Mouse (Mus musculus) adipocyte (in vitro differentiated cells): ENCODE data around the gene H2-M3.
"Not testable (repeated sequence)": the region's sequence is repeated elsewhere in the genome, so short reads cannot be mapped to it uniquely, and the experiment has no call there.

Experiments
- DNase-seq: peaks from one replicate; pipeline ENCODE4 v3.0.0-alpha.2; 2016; ENCODE audit warnings: low spot score

H2-M3 gene

GRCm38 (mm10) chr17:37270058-37270701 is at the start of gene H2-M3:
Gene H2-M3, plus strand, starts transcription at chr17:37270220.
- DNase-seq, result peak; percentile 96

- peak; percentile 62 for DNase-seq
Measured at GRCm38 (mm10) chr17:37221879-37222278, 48.1 kb upstream of the H2-M3 start.

- not testable (repeated sequence) for DNase-seq
Measured at GRCm38 (mm10) chr17:37237230-37237629, 32.8 kb upstream of the H2-M3 start, which contains the start of gene Olfr97. Gene Olfr97, minus strand, starts transcription at chr17:37237330.

- no peak for DNase-seq
Measured at GRCm38 (mm10) chr17:37242198-37242597, 27.8 kb upstream of the H2-M3 start.

GRCm38 (mm10) chr17:37246715-37247114 is 23.3 kb upstream of the H2-M3 start:
- DNase-seq, result peak; percentile 57

GRCm38 (mm10) chr17:37249460-37249859 is 20.6 kb upstream of the H2-M3 start:
- peak; percentile 52 for DNase-seq

- peak; percentile 48 for DNase-seq
Measured at GRCm38 (mm10) chr17:37250544-37250943, 19.5 kb upstream of the H2-M3 start.

GRCm38 (mm10) chr17:37263626-37264025 is 6.4 kb upstream of the H2-M3 start, which contains the start of gene Olfr98:
Gene Olfr98, minus strand, starts transcription at chr17:37263749.
- peak; percentile 86 for DNase-seq

GRCm38 (mm10) chr17:37270702-37271092 is 677 bp downstream of the H2-M3 start:
- DNase-seq, result peak; percentile 74

- DNase-seq, result no peak
Measured at GRCm38 (mm10) chr17:37275626-37276248, 5.7 kb downstream of the H2-M3 start.

- DNase-seq, result no peak
Measured at GRCm38 (mm10) chr17:37276573-37276972, 6.6 kb downstream of the H2-M3 start.

GRCm38 (mm10) chr17:37280331-37280730 is 10.3 kb downstream of the H2-M3 start:
- DNase-seq, result peak; percentile 96

- DNase-seq, result no peak
Measured at GRCm38 (mm10) chr17:37283360-37283759, 13.3 kb downstream of the H2-M3 start, which contains the start of gene Olfr99. Gene Olfr99, minus strand, starts transcription at chr17:37283460.

GRCm38 (mm10) chr17:37304213-37304612 is 34.2 kb downstream of the H2-M3 start, which contains the start of gene Olfr101:
Gene Olfr101, minus strand, starts transcription at chr17:37304313.
- DNase-seq, result no peak

- DNase-seq, result peak; percentile 19
Measured at GRCm38 (mm10) chr17:37308483-37308882, 38.5 kb downstream of the H2-M3 start.

GRCm38 (mm10) chr17:37310146-37310699 is 40.2 kb downstream of the H2-M3 start:
- DNase-seq, result no peak

- DNase-seq, result no peak
Measured at GRCm38 (mm10) chr17:37316954-37317353, 46.9 kb downstream of the H2-M3 start, which contains the start of gene Olfr102. Gene Olfr102, minus strand, starts transcription at chr17:37317054.
